Mouse (Mus musculus) limb, embryonic 14.5 days (tissue): ENCODE data around the gene Rad51b. TPM values are rescaled to one million over a fixed set of nuclear protein-coding genes. Genes with fewer than 3 reads are reported as not detected.
A peak's percentile ranks its signal among the peaks of the same experiment; 100 is the strongest.

Source experiments
- ATAC-seq: fragments of 200-750 bp; cut with Nextera tagmentation; 2 replicates; pipeline ENCODE4 v1.8.0; 2017; ENCODE audit warnings: low read depth, moderate number of reproducible peaks, moderate TSS enrichment; ENCODE audit not compliant: low FRiP score
- DNase-seq: peaks from one replicate; pipeline ENCODE4 v3.0.0-alpha.2; 2015; ENCODE audit warnings: low spot score
- H3K27ac ChIP-seq: fragments of 300-500 bp; sonication (generic); replicated peaks from 2 replicates; pipeline ENCODE4 v1.5.1; 2014; ENCODE audit warnings: low read depth, mild to moderate bottlenecking, low read length, moderate library complexity, mixed read lengths
- H3K27me3 ChIP-seq: fragments of 300-500 bp; sonication (generic); 2 replicates; pipeline ENCODE4 v1.6.1; 2014; ENCODE audit warnings: low read length, mixed read lengths; ENCODE audit not compliant: control insufficient read depth, insufficient read depth
- H3K36me3 ChIP-seq: fragments of 300-500 bp; sonication (generic); 2 replicates; pipeline ENCODE4 v1.6.1; 2014; ENCODE audit warnings: mild to moderate bottlenecking, low read length, moderate library complexity, mixed read lengths; ENCODE audit not compliant: control insufficient read depth, insufficient read depth
- H3K4me1 ChIP-seq: fragments of 300-500 bp; sonication (generic); 2 replicates; pipeline ENCODE4 v1.6.1; 2014; ENCODE audit warnings: antibody characterized with exemption, low read length, mixed read lengths; ENCODE audit not compliant: control insufficient read depth, insufficient read depth
- H3K4me2 ChIP-seq: fragments of 300-500 bp; sonication (generic); replicated peaks from 2 replicates; pipeline ENCODE4 v1.6.1; 2014; ENCODE audit warnings: low read depth, mild to moderate bottlenecking, low read length, moderate library complexity; ENCODE audit not compliant: severe bottlenecking
- H3K4me3 ChIP-seq: fragments of 300-500 bp; sonication (generic); replicated peaks from 2 replicates; pipeline ENCODE4 v1.5.1; 2014; ENCODE audit warnings: low read length
- H3K9ac ChIP-seq: fragments of 300-500 bp; sonication (generic); 2 replicates; pipeline ENCODE4 v1.6.1; 2014; ENCODE audit warnings: mild to moderate bottlenecking, low read depth, low read length, moderate library complexity; ENCODE audit not compliant: severe bottlenecking
- H3K9me3 ChIP-seq: fragments of 300-500 bp; sonication (generic); 2 replicates; pipeline ENCODE4 v1.6.1; 2016; ENCODE audit warnings: low read length; ENCODE audit not compliant: control insufficient read depth
- POLR2A ChIP-seq: fragments of 200-500 bp; IDR thresholded peaks from 2 replicates; pipeline ENCODE4 v1.8.0; 2012; ENCODE audit warnings: inconsistent platforms, mild to moderate bottlenecking, moderate library complexity, borderline replicate concordance; ENCODE audit not compliant: insufficient read depth, insufficient read length; ENCODE audit errors: extremely low read depth
- WGBS: fragments of 180-500 bp; shearing (Covaris S2); extraction: QIAGEN DNeasy Blood & Tissue Kit; methylation state at CpG from one replicate; pipeline ENCODE4 v1.1.7; 2014; 5-methylcytosine and 5-hydroxymethylcytosine counted together
- polyA plus RNA-seq, 2 experiments: library from polyadenylated mRNA; depleted of rRNA in 1 of 2; stranded (reverse) in 1 of 2; unstranded in 1 of 2; fragments of >200 nt; fragmentation: Nextera tagmentation in 1 of 2; extraction: Ambion mirVana in 1 of 2; gene quantifications; 2 replicates each; pipeline versions ENCODE4 v1.2.1 to v1.2.3; 2012 to 2014

The Rad51b gene
- polyA plus RNA-seq, 2 experiments = 3.2 to 5.7 TPM

GRCm38 (mm10) chr12:79492613-79493012 lies 195.5 kb downstream of the Rad51b start:
- no peak overlapping the region for H3K27ac ChIP-seq
- DNase-seq = no peak
- 88% methylated on average over 4 of the region's 4 CpGs for WGBS

GRCm38 (mm10) chr12:79493481-79493880 lies 196.4 kb downstream of the Rad51b start:
- Histone ChIP-seq H3K27ac (no peak overlapping the region), H3K4me3 (no peak overlapping the region), H3K4me2 (no peak overlapping the region), H3K9me3 (no peaks in the 10 kb centered on the region), H3K27me3 (no peaks in the 10 kb centered on the region), H3K9ac (no peak overlapping the region), H3K36me3 (no peaks in the 10 kb centered on the region), H3K4me1 (peaks cover 27% of the 10 kb centered on the region)
- TF ChIP-seq POLR2A = no peak
- WGBS = 72% methylated on average over 2 of the region's 2 CpGs
- DNase-seq (peak; percentile 22), ATAC-seq (no peak)

More at GRCm38 (mm10) chr12:79492613-79493012, 195.5 kb downstream of the Rad51b start:
- ATAC-seq = no peak
- Histone ChIP-seq H3K4me2 (no peak overlapping the region), H3K9me3 (no peaks in the 10 kb centered on the region), H3K9ac (no peak overlapping the region), H3K4me1 (peaks cover 28% of the 10 kb centered on the region), H3K4me3 (no peak overlapping the region), H3K36me3 (no peaks in the 10 kb centered on the region), H3K27me3 (no peaks in the 10 kb centered on the region)
- no peak for TF ChIP-seq POLR2A

GRCm38 (mm10) chr12:79498326-79498725 lies 201.2 kb downstream of the Rad51b start:
- Histone ChIP-seq H3K4me2 (no peak overlapping the region), H3K9ac (no peak overlapping the region), H3K27me3 (no peaks in the 10 kb centered on the region), H3K36me3 (no peaks in the 10 kb centered on the region), H3K4me1 (peaks cover 6% of the 10 kb centered on the region), H3K4me3 (no peak overlapping the region), H3K9me3 (no peaks in the 10 kb centered on the region), H3K27ac (no peak overlapping the region)
- ATAC-seq (no peak), DNase-seq (no peak)
- 66% methylated on average over 1 of the region's 1 CpGs for WGBS
- no peak for TF ChIP-seq POLR2A

- Histone ChIP-seq H3K4me1 (peaks cover 16% of the 10 kb centered on the region), H3K27me3 (no peaks in the 10 kb centered on the region), H3K9ac (no peak overlapping the region), H3K9me3 (no peaks in the 10 kb centered on the region), H3K4me2 (no peak overlapping the region), H3K36me3 (no peaks in the 10 kb centered on the region), H3K4me3 (no peak overlapping the region), H3K27ac (no peak overlapping the region)
- DNase-seq = no peak
- no peak for ATAC-seq
- TF ChIP-seq POLR2A = no peak
- 91% methylated on average over 5 of the region's 5 CpGs for WGBS
These were observed 202.7 kb downstream of the Rad51b start for GRCm38 (mm10) chr12:79499809-79500208.

GRCm38 (mm10) chr12:79501877-79502276 lies 204.8 kb downstream of the Rad51b start:
- no peak for ATAC-seq
- 80% methylated on average over 3 of the region's 3 CpGs for WGBS
- Histone ChIP-seq H3K9me3 (no peaks in the 10 kb centered on the region), H3K27me3 (no peaks in the 10 kb centered on the region), H3K4me1 (peaks cover 31% of the 10 kb centered on the region), H3K4me2 (no peak overlapping the region), H3K9ac (no peak overlapping the region), H3K27ac (no peak overlapping the region), H3K36me3 (no peaks in the 10 kb centered on the region), H3K4me3 (no peak overlapping the region)
- TF ChIP-seq POLR2A = no peak
- no peak for DNase-seq
